Mouse (Mus musculus) kidney, postnatal 25 days (tissue): ENCODE data around the gene Cd6.

Source experiments
- DNase-seq, 2 experiments: peaks; one replicate each; pipeline ENCODE4 v3.0.0; 2021; ENCODE audit warnings: mixed read lengths in 2 of 2

The Cd6 gene

GRCm38 (mm10) chr19:10799155-10799554 lies 30.7 kb downstream of the Cd6 start:
- no peak for DNase-seq

- no peak for DNase-seq
These were observed 31.3 kb downstream of the Cd6 start for GRCm38 (mm10) chr19:10798576-10798975.

- no peak for DNase-seq
These were observed 34.9 kb downstream of the Cd6 start for GRCm38 (mm10) chr19:10794916-10795315.

GRCm38 (mm10) chr19:10793044-10793443 lies 36.8 kb downstream of the Cd6 start:
- no peak for DNase-seq

GRCm38 (mm10) chr19:10790323-10790722 lies 39.5 kb downstream of the Cd6 start:
- DNase-seq: no peak

GRCm38 (mm10) chr19:10788242-10788641 lies 41.6 kb downstream of the Cd6 start:
- DNase-seq: no peak

GRCm38 (mm10) chr19:10787406-10787805 lies 42.5 kb downstream of the Cd6 start:
- no peak for DNase-seq

- no peak for DNase-seq
These were observed 43.1 kb downstream of the Cd6 start for GRCm38 (mm10) chr19:10786753-10787152.

GRCm38 (mm10) chr19:10784796-10785459 lies 44.9 kb downstream of the Cd6 start:
- no peak for DNase-seq

GRCm38 (mm10) chr19:10784061-10784460 lies 45.8 kb downstream of the Cd6 start:
- DNase-seq: no peak

- DNase-seq: no peak
These were observed 46.7 kb downstream of the Cd6 start for GRCm38 (mm10) chr19:10783168-10783567.

- no peak for DNase-seq
These were observed 48.2 kb downstream of the Cd6 start for GRCm38 (mm10) chr19:10781641-10782040.

- DNase-seq: no peak
These were observed 53.0 kb downstream of the Cd6 start for GRCm38 (mm10) chr19:10776906-10777305.

GRCm38 (mm10) chr19:10774141-10774540 lies 55.7 kb downstream of the Cd6 start:
- no peak for DNase-seq

- DNase-seq: no peak
These were observed 56.5 kb downstream of the Cd6 start for GRCm38 (mm10) chr19:10773384-10773783.

- no peak for DNase-seq
These were observed 57.0 kb downstream of the Cd6 start for GRCm38 (mm10) chr19:10772866-10773265.

GRCm38 (mm10) chr19:10771995-10772394 lies 57.9 kb downstream of the Cd6 start:
- no peak for DNase-seq

- DNase-seq: no peak
These were observed 60.2 kb downstream of the Cd6 start for GRCm38 (mm10) chr19:10769429-10770195.

GRCm38 (mm10) chr19:10768694-10769428 lies 61.0 kb downstream of the Cd6 start:
- no peak for DNase-seq

GRCm38 (mm10) chr19:10767631-10768030 lies 62.2 kb downstream of the Cd6 start:
- DNase-seq: no peak

GRCm38 (mm10) chr19:10763381-10764031 lies 66.4 kb downstream of the Cd6 start:
- DNase-seq: no peak

GRCm38 (mm10) chr19:10762468-10762867 lies 67.4 kb downstream of the Cd6 start:
- no peak for DNase-seq

GRCm38 (mm10) chr19:10761794-10762415 lies 68.0 kb downstream of the Cd6 start:
- DNase-seq: no peak
